Mouse (Mus musculus) spleen, adult 2 months (tissue): ENCODE measurements around the gene Apbb2.

Experiments
- CTCF ChIP-seq: fragments of 200-500 bp; IDR thresholded peaks from 2 replicates; pipeline ENCODE4 v1.5.1; 2011; ENCODE audit warnings: mild to moderate bottlenecking, inconsistent platforms; ENCODE audit not compliant: insufficient read depth, insufficient read length, insufficient replicate concordance; ENCODE audit errors: extremely low read depth
- POLR2A ChIP-seq: fragments of 200-500 bp; IDR thresholded peaks from 2 replicates; pipeline ENCODE4 v1.6.1; 2011; ENCODE audit warnings: low read depth, low read length, inconsistent platforms

- TF ChIP-seq CTCF, result no peak
- TF ChIP-seq POLR2A, result no peak
These were observed 356.1 kb downstream of the Apbb2 start for GRCm38 (mm10) chr5:66262475-66262874.
